Mouse (Mus musculus): ENCODE data around the gene Ddc. TPM values are rescaled to one million over a fixed set of nuclear protein-coding genes. Genes with fewer than 3 reads are reported as not detected.

Gene Ddc
- polyA plus RNA-seq, 1 experiment from 2014 or later = 34.5 TPM

GRCm38 (mm10) chr11:11822181-11823095 lies 75.5 kb downstream of the Ddc start:
- H3K36me3 ChIP-seq = no peaks in the 10 kb centered on the region
- peak; percentile 90 for DNase-seq (ENCODE audit: low spot score)
- peak overlapping the region; percentile 98 for H3K27ac ChIP-seq
- H3K4me1 ChIP-seq = peaks cover 69% of the 10 kb centered on the region
- H3K27me3 ChIP-seq (ENCODE audit: insufficient read depth, poor library complexity, severe bottlenecking) = no peaks in the 10 kb centered on the region
- no peaks in the 10 kb centered on the region for H3K9me3 ChIP-seq
- H3K4me3 ChIP-seq = peak overlapping the region; percentile 27
- WGBS = 5% methylated on average over 20 of the region's 20 CpGs

DNA sequence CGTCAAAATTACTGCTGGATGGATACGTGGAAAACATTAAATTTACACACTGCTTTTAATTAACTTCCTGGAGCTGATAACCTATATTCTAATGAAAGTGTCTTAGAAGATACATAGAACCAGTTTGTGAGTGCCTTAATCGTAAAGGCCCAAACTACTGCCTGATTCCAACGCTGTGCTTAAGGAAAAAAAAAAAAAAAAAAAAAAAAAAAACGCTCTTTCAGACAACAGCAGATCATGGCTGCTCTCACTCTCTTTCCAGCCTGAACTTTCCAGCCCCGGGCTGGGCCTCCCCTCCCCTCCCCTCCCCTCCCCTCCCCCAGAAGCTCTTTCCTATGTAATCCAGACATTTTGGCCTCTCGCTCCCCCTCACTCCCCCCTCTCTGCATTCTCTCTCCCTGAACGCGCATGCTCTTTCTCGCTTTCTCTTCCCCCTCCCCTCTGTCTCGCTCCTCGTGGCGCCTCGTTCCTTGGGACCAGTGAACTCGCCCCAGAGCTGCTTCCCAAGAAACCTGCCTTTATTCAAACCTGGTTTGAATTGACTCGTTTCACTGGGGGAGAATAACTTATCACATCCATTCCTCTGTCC lies 76.5 kb downstream of the Ddc start:
- Histone ChIP-seq H3K9me3 (no peaks in the 10 kb centered on the region), H3K27ac (peak overlapping the region; percentile 98), H3K4me1 (peaks cover 60% of the 10 kb centered on the region), H3K4me3 (peak overlapping the region; percentile 27; the same call in 1 of the 2 replicates), H3K27me3 (ENCODE audit: insufficient read depth, poor library complexity, severe bottlenecking) (no peaks in the 10 kb centered on the region), H3K36me3 (no peaks in the 10 kb centered on the region)
- WGBS = 7% methylated on average over 15 of the region's 16 CpGs
- DNase-seq (ENCODE audit: low spot score) = peak; percentile 94

- WGBS = 33% methylated on average over 3 of the region's 3 CpGs
- peak; percentile 75 for DNase-seq (ENCODE audit: low spot score)
- Histone ChIP-seq H3K9me3 (no peaks in the 10 kb centered on the region), H3K4me1 (peaks cover 60% of the 10 kb centered on the region), H3K27ac (peak overlapping the region; percentile 98), H3K27me3 (ENCODE audit: insufficient read depth, poor library complexity, severe bottlenecking) (no peaks in the 10 kb centered on the region), H3K4me3 (no peak overlapping the region), H3K36me3 (no peaks in the 10 kb centered on the region)
Observed at GRCm38 (mm10) chr11:11820737-11821136, 77.2 kb downstream of the Ddc start.

DNA sequence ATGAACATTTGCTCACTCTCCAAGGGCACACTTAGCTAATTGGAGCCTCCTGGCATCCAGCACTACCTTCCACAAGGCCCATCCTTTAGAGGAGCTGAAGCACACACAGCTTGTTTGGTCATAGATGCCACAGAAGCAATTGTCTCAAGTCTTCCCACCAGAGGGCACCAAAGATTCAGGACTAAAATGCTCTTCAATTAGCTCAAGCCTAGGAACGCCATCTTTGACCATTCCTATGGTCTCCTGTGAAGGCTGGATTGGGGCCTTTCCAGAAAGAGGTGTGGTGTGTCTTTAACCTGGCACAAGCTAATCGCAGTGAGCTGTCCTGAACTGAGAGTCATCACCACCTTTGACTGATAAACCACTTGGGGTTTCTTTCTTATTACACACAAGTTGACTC lies 77.7 kb downstream of the Ddc start:
- WGBS = 1% methylated on average over 2 of the region's 2 CpGs
- Histone ChIP-seq H3K4me1 (peaks cover 60% of the 10 kb centered on the region), H3K27me3 (ENCODE audit: insufficient read depth, poor library complexity, severe bottlenecking) (no peaks in the 10 kb centered on the region)

GRCm38 (mm10) chr11:11819206-11819605 lies 78.7 kb downstream of the Ddc start:
- DNase-seq (ENCODE audit: low spot score) = no peak
- H3K36me3 ChIP-seq = no peaks in the 10 kb centered on the region
- 91% methylated on average over 5 of the region's 5 CpGs for WGBS
- no peak overlapping the region for H3K4me3 ChIP-seq
- H3K27ac ChIP-seq = peak overlapping the region; percentile 70
- no peaks in the 10 kb centered on the region for H3K27me3 ChIP-seq (ENCODE audit: insufficient read depth, poor library complexity, severe bottlenecking)
- H3K4me1 ChIP-seq = peaks cover 55% of the 10 kb centered on the region
- no peaks in the 10 kb centered on the region for H3K9me3 ChIP-seq

More for the DNA sequence above, 77.7 kb downstream of the Ddc start:
- Histone ChIP-seq H3K36me3 (no peaks in the 10 kb centered on the region), H3K9me3 (no peaks in the 10 kb centered on the region), H3K27ac (peak overlapping the region; percentile 98), H3K4me3 (no peak overlapping the region)
- peak; percentile 90 for DNase-seq (ENCODE audit: low spot score)

DNA sequence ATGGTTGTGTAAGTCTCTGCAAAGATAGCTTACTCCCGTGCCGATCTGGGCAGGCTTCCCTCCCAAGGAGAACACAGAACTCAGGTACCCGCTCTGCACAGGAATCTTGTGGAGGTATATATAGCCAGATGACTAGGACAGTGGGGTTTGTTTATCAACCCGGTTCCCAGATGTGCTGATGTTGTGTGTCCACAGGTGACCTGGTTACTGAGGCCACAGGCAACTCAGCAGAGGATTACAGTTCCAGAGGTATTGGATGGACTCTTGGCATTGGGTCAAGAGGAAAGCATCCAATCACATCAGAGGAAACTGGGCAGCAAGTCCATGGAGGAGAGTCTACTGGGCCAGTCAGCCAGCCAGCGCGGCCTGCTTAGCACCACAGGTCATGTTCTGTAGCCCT lies 79.1 kb downstream of the Ddc start:
- Histone ChIP-seq H3K36me3 (no peaks in the 10 kb centered on the region), H3K9me3 (no peaks in the 10 kb centered on the region), H3K4me1 (peaks cover 51% of the 10 kb centered on the region), H3K27me3 (ENCODE audit: insufficient read depth, poor library complexity, severe bottlenecking) (no peaks in the 10 kb centered on the region), H3K4me3 (no peak overlapping the region), H3K27ac (peak overlapping the region; percentile 70)
- no peak for DNase-seq (ENCODE audit: low spot score)
- 84% methylated on average over 6 of the region's 6 CpGs for WGBS

DNA sequence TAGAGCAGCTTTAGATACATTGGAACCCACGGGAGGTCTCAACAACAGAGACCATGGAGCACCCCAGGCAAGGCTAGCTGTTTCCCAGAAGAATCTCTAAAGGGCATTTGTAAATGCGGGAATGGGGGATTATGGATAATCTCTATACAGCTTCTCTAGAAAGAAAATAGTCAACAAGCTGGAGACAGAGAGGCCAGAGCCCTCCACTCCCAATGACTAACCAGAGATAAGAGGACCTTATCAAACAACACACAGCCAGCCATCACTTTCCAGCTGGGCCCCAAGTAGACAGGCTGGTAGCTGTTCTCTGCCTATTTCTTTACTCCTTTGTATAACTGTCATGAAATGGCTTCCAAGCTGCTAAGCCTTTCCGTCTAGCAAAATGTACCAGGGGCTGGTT lies 82.2 kb downstream of the Ddc start:
- peak; percentile 88 for DNase-seq (ENCODE audit: low spot score)
- Histone ChIP-seq H3K27me3 (ENCODE audit: insufficient read depth, poor library complexity, severe bottlenecking) (no peaks in the 10 kb centered on the region), H3K4me1 (peaks cover 32% of the 10 kb centered on the region), H3K36me3 (no peaks in the 10 kb centered on the region), H3K4me3 (no peak overlapping the region), H3K9me3 (no peaks in the 10 kb centered on the region), H3K27ac (peak overlapping the region; percentile 88)
- 16% methylated on average over 3 of the region's 3 CpGs for WGBS

DNA sequence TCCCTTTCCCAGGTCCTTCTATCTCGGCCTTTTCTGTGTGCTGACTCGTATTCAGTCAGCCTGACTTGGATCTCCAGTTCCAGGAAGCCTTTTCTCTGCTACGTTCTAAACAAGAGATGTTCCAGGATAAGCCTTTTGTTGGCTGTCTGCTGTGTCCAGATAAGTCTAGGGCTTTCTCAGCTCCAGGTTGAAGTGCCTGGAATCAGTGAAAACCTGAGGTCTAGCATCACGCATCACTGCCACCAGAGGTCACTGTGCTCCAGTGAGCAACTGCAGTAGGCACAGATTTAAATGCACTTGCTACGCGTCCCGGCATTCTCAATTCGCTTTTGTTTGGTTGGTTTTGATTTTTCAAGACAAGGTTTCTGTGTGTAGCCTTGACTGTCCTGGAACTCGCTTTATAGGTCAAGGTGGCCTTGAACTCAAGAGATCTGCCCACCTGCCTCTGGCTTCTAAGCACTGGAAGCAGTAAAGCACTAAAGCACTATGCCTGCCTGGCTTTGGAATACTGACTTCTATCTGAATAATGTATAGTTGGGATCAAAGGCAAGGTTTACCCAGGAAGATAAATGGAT lies 86.0 kb downstream of the Ddc start:
- peak overlapping the region; percentile 29; the same call in 1 of the 2 replicates for H3K4me3 ChIP-seq

DNA sequence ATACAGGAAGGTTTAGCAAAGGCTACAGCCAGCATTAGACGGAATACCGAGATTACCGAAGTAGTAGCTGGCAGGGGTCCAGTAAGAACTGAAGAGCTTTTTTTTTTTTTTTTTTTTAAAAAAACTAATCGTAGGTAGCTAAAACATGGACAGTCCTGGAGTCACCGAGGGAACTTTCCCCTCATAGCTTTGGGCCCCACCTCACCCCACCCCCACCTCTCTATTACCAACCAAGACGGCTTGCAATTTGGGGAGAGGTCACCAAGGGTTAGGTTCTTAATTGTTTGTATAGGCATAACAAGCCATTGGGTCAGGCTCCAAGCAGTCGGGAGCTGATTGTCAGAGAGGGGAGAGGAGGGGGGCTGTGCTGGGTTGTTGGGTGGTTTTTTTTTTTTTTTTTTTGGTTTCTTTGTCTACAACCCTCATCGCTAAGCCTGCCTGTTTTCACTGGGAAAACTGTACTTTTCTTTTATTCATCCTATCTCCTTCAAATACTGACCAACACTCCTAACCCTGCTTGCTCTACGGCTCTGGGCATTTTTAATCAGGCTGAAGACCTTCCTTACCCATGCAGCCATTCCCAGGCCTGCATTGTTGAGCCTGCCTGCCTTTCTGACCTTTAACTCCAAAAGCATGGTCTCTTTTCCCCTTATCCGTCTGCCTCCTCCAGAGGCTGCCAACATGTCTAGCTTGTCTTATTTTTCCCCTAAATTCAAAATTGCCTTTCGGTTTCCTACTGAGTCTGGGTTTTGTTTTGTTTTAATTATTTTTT lies 88.4 kb downstream of the Ddc start:
- peaks cover 26% of the 10 kb centered on the region; the same call in 1 of the 2 replicates for H3K4me1 ChIP-seq
- H3K4me3 ChIP-seq = peak overlapping the region; percentile 80
- DNase-seq (ENCODE audit: low spot score) = peak; percentile 80
- no peaks in the 10 kb centered on the region for H3K27me3 ChIP-seq (ENCODE audit: insufficient read depth, poor library complexity, severe bottlenecking)
- peak overlapping the region; percentile 99 for H3K27ac ChIP-seq
- H3K9me3 ChIP-seq = no peaks in the 10 kb centered on the region
- H3K36me3 ChIP-seq = peaks cover 17% of the 10 kb centered on the region
- 5% methylated on average over 11 of the region's 11 CpGs for WGBS

More for the DNA sequence above, 86.0 kb downstream of the Ddc start:
- Histone ChIP-seq H3K27ac (peak overlapping the region; percentile 99), H3K9me3 (no peaks in the 10 kb centered on the region), H3K36me3 (no peaks in the 10 kb centered on the region), H3K27me3 (ENCODE audit: insufficient read depth, poor library complexity, severe bottlenecking) (no peaks in the 10 kb centered on the region), H3K4me1 (peaks cover 43% of the 10 kb centered on the region)
- WGBS = 13% methylated on average over 9 of the region's 9 CpGs
- peak; percentile 95 for DNase-seq (ENCODE audit: low spot score)

DNA sequence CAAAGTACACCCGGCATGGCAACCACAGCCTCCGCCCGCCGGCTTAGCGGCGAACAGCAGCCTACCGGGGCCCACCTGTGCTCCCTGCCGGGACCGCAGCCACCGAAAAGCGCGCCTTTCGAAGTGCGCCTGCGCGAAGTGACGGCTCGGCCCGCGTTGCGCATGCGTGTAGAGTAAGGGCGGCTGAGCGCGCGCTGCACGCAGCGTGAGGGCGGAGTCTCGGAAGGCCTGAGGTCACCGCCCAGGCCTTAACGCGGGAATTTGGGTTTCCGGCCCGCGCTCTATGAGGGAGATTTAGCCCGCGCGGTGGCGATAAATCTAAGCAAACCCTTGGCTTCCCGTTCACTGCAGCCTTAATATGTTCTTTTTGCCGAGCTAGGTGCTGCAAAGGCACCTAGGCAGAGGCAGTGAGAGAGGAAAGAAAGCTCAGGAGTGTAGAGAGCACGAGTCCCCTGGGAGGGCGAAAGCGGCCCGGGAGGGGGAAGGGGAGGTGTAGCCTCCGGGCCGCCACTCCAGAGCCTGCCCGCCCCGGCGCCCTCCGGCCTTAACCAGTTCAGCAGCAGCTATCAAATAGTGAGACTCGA lies 89.0 kb downstream of the Ddc start, which contains the start of gene Fignl1:
Gene Fignl1, minus strand, starts transcription at position 143 of the 584 bp plus-strand sequence.
- peaks cover 24% of the 10 kb centered on the region for H3K36me3 ChIP-seq
- no peaks in the 10 kb centered on the region for H3K9me3 ChIP-seq
- peak within 1 kb of the TSS; percentile 80 for H3K4me3 ChIP-seq
- peak within 1 kb of the TSS; percentile 99 for H3K27ac ChIP-seq
- no peaks in the 10 kb centered on the region for H3K27me3 ChIP-seq (ENCODE audit: insufficient read depth, poor library complexity, severe bottlenecking)
- peaks cover 26% of the 10 kb centered on the region; the same call in 1 of the 2 replicates for H3K4me1 ChIP-seq
- WGBS = under 1% methylated on average over 53 of the region's 53 CpGs
- DNase-seq (ENCODE audit: low spot score) = peak; percentile 98

DNA sequence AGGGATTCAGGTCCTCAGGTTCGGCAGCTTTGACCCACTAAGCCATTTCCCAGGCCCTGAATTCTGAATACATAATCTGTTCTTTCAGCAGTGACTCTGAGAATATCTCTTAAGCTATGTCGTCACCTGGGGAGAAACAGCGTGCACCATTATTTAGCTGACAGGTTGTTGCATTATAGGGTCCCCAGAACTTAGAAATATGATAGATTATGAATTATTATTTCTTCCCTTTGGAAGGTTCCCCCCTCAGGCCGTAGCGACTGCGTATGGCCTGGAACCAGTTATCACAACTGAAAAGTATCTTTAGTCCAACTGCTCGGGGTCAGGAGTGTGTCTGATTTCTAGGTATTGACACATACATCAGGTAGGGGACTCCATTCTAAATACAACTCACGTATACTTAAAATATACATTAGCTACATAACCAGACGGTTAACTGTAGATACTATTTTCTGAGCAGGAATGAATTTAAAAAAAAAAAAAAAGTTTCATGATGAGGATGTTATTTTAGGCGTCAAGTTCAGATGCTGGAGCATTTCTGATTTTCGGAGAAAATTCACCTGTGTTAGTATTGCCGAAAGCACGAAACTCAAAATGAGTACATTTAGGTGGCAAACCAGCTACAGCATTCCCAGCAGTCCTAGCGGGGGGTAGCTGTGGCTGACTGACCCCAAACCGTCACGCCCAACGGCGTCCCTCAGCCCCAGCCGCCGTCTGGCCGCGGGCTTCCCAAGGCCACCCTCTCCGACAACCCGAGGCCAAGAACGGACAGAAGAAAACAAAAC lies 89.7 kb downstream of the Ddc start:
- H3K9me3 ChIP-seq = no peaks in the 10 kb centered on the region
- peak overlapping the region; percentile 99 for H3K27ac ChIP-seq
- peaks cover 30% of the 10 kb centered on the region for H3K36me3 ChIP-seq
- H3K4me1 ChIP-seq = peaks cover 26% of the 10 kb centered on the region; the same call in 1 of the 2 replicates
- peak overlapping the region; percentile 80 for H3K4me3 ChIP-seq
- no peaks in the 10 kb centered on the region for H3K27me3 ChIP-seq (ENCODE audit: insufficient read depth, poor library complexity, severe bottlenecking)
- DNase-seq (ENCODE audit: low spot score) = peak; percentile 67
- WGBS = 10% methylated on average over 25 of the region's 25 CpGs

All from heart, embryonic 10.5 days (tissue).